Mouse (Mus musculus): ENCODE data around the gene Tgm2. TPM values are rescaled to one million over a fixed set of nuclear protein-coding genes. Genes with fewer than 3 reads are reported as not detected.

Gene Tgm2
- total RNA-seq, 1 experiment from 2014 or later, result 69.0 TPM

GRCm38 (mm10) chr2:158141271-158141670 lies 5.0 kb downstream of the Tgm2 start:
- no peak for DNase-seq

- no peak for DNase-seq
Observed at GRCm38 (mm10) chr2:158140664-158141063, 5.6 kb downstream of the Tgm2 start.

- peak; percentile 82 for DNase-seq
Observed at GRCm38 (mm10) chr2:158139628-158140027, 6.6 kb downstream of the Tgm2 start.

GRCm38 (mm10) chr2:158138778-158139177 lies 7.5 kb downstream of the Tgm2 start:
- no peak for DNase-seq

GRCm38 (mm10) chr2:158137771-158138170 lies 8.5 kb downstream of the Tgm2 start:
- no peak for DNase-seq

GRCm38 (mm10) chr2:158136205-158136604 lies 10.0 kb downstream of the Tgm2 start:
- peak; percentile 56 for DNase-seq

GRCm38 (mm10) chr2:158133050-158133449 lies 13.2 kb downstream of the Tgm2 start:
- DNase-seq, result no peak

GRCm38 (mm10) chr2:158132320-158132719 lies 13.9 kb downstream of the Tgm2 start:
- no peak for DNase-seq

GRCm38 (mm10) chr2:158131197-158131835 lies 14.9 kb downstream of the Tgm2 start:
- DNase-seq, result no peak

GRCm38 (mm10) chr2:158130391-158130986 lies 15.7 kb downstream of the Tgm2 start:
- peak; percentile 91 for DNase-seq

GRCm38 (mm10) chr2:158129291-158130002 lies 16.8 kb downstream of the Tgm2 start:
- DNase-seq, result no peak

GRCm38 (mm10) chr2:158128461-158129130 lies 17.6 kb downstream of the Tgm2 start:
- DNase-seq, result no peak

- no peak for DNase-seq
Observed at GRCm38 (mm10) chr2:158127872-158128271, 18.4 kb downstream of the Tgm2 start.

GRCm38 (mm10) chr2:158127245-158127644 lies 19.0 kb downstream of the Tgm2 start:
- no peak for DNase-seq

GRCm38 (mm10) chr2:158122814-158123213 lies 23.4 kb downstream of the Tgm2 start:
- no peak for DNase-seq

- peak; percentile 93 for DNase-seq
Observed at GRCm38 (mm10) chr2:158121645-158122326, 24.4 kb downstream of the Tgm2 start.

GRCm38 (mm10) chr2:158120868-158121267 lies 25.4 kb downstream of the Tgm2 start:
- no peak for DNase-seq

GRCm38 (mm10) chr2:158120211-158120610 lies 26.0 kb downstream of the Tgm2 start:
- no peak for DNase-seq

GRCm38 (mm10) chr2:158119145-158119544 lies 27.1 kb downstream of the Tgm2 start:
- DNase-seq, result no peak

- DNase-seq, result no peak
Observed at GRCm38 (mm10) chr2:158116653-158117052, 29.6 kb downstream of the Tgm2 start.

- DNase-seq, result no peak
Observed at GRCm38 (mm10) chr2:158115838-158116453, 30.3 kb downstream of the Tgm2 start.

GRCm38 (mm10) chr2:158114931-158115330 lies 31.3 kb downstream of the Tgm2 start:
- DNase-seq, result no peak
